Mouse (Mus musculus): Measurements from ENCODE around the gene Slc7a5. TPM values are rescaled to one million over a fixed set of nuclear protein-coding genes. Genes with fewer than 3 reads are reported as not detected.

Gene Slc7a5
- total RNA-seq, 1 experiment, result 173 TPM

GRCm38 (mm10) chr8:121832061-121832460 is 75.4 kb downstream of the Slc7a5 start:
- H3K9me3 ChIP-seq (ENCODE audit: control insufficient read depth, insufficient read depth, low read depth, low read length), result no peaks in the 10 kb centered on the region
- peaks cover 0 to 9% of the 10 kb centered on the region in 2 experiments; a peak in 2 of 4 replicates for H3K4me1 ChIP-seq (ENCODE audit: control insufficient read depth in 2 of 2, insufficient read depth in 2 of 2, low read length in 2 of 2, poor library complexity in 1 of 2)
- H3K9ac ChIP-seq (ENCODE audit: insufficient read depth, low read depth, low read length, poor library complexity, severe bottlenecking), result no peak overlapping the region
- H3K27ac ChIP-seq (ENCODE audit: insufficient read depth, low read depth, low read length, poor library complexity, severe bottlenecking), result no peak overlapping the region
- no peak for DNase-seq (ENCODE audit: low read depth, low spot score)
- no peak overlapping the region for H3K4me3 ChIP-seq (ENCODE audit: insufficient read depth in 1 of 2, low read depth in 1 of 2, low read length in 2 of 2, poor library complexity in 1 of 2, severe bottlenecking in 1 of 2)
- in situ Hi-C loops (cut with MboI; ENCODE audit: low sequenced_read_pairs in 2 of 2, unreplicated experiment in 2 of 2), result no loop called here
- TF ChIP-seq CHD2 (IDR thresholded peaks at IDR 0.05; ENCODE audit: low read depth, low read length), result no peak
- no peak for TF ChIP-seq ZC3H11A (IDR thresholded peaks at IDR 0.05; ENCODE audit: borderline replicate concordance, low read depth, low read length)
- TF ChIP-seq HCFC1 (IDR thresholded peaks at IDR 0.05; ENCODE audit: borderline replicate concordance, insufficient read depth, low read length), result no peak
- no peak for TF ChIP-seq MAFK (IDR thresholded peaks at IDR 0.05; ENCODE audit: insufficient read depth, low read depth, low read length)
- TF ChIP-seq ZNF384 (IDR thresholded peaks at IDR 0.05; ENCODE audit: low read depth, low read length), result no peak
- H3K36me3 ChIP-seq (ENCODE audit: control insufficient read depth, insufficient read depth, low read length, poor library complexity, severe bottlenecking), result 0 out of 2 replicates have a peak, but pooled peaks cover 4% of the 10 kb centered on the region

Other genes with a start within 250 kb of the Slc7a5 start
- gene Jph3, start 178.1 kb downstream of the Slc7a5 start, total RNA-seq (2012; rRNA removed), result 0.76 and 1.7 TPM in 2 replicates
- gene Klhdc4, start 78.1 kb downstream of the Slc7a5 start, total RNA-seq (2012; rRNA removed), result 65.9 and 84.3 TPM in 2 replicates
- gene Car5a, start 37.2 kb upstream of the Slc7a5 start, total RNA-seq (2012; rRNA removed), result 0.18 and 0.37 TPM in 2 replicates
- 53.8 and 67.8 TPM in 2 replicates for gene Banp, start 42.1 kb upstream of the Slc7a5 start, total RNA-seq (2012; rRNA removed)

All from ES-E14 (cell line).